Comparison of ENCODE assay signal across 28 mouse cellular contexts in the genomic region with DNA sequence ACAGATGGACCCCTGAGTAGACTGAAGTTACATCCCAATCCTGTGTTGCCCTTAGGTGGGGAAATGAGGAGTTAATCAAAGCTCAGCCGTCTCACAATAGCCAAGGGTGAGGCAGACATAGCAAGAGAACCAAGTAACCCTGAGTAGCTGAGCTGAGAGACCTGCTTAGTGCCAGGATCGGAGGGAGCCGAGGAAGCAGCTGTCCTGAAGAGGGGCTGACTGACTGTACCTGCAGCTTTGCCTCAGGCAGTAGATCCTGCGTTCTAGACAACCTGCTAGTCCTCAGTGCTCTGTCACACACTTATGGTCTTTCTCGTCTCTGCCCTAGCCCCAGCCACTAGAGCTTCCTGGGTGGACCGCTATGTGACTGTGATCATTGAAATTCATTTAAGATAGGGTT. TPM values are rescaled to one million over a fixed set of nuclear protein-coding genes. Genes with fewer than 3 reads are reported as not detected.
"Had no signal": no experiment of that assay in that cellular context is flagged by ENCODE, and none has a peak within 500 bp of the region (broad histone marks: within the 10 kb centered on the region; RNA-seq: fewer than 3 reads in every experiment).

No protein-coding gene starts in this region.

- H3K4me1 ChIP-seq: stomach, embryonic 15.5 days had no signal

- H3K27ac ChIP-seq: limb, embryonic 12.5 days; limb, embryonic 15.5 days; liver, embryonic 14.5 days; macrophage; stomach, embryonic 15.5 days had no signal

- H3K4me3 ChIP-seq: limb, embryonic 12.5 days; limb, embryonic 15.5 days; stomach, embryonic 15.5 days had no signal

- H3K27me3 ChIP-seq: limb, embryonic 12.5 days; limb, embryonic 15.5 days; stomach, embryonic 15.5 days had no signal

- H3K9me3 ChIP-seq: limb, embryonic 12.5 days; limb, embryonic 15.5 days; stomach, embryonic 15.5 days had no signal

- H3K9ac ChIP-seq: limb, embryonic 12.5 days; limb, embryonic 15.5 days; liver, embryonic 14.5 days; liver, postnatal 0 days; lung, embryonic 14.5 days; stomach, embryonic 15.5 days had no signal

- DNase-seq: kidney, adult 18-20 months; kidney, adult 9 months; kidney, postnatal 14 days; kidney, postnatal 4 days; liver, postnatal 0 days; lung, embryonic 14.5 days; midbrain, embryonic 14.5 days; right cerebral cortex, postnatal 14 days; spleen, adult 18-20 months; thymus, postnatal 25 days had no signal

RNA-seq across cellular contexts. Expression of gene Olfr90, which starts 13.1 kb away (rescaled TPM):
- total RNA-seq: layer of hippocampus, adult 8-10 months; left cerebral cortex, adult 18-20 months; left cerebral cortex, postnatal 25 days; megakaryocyte, adult 5-6 weeks; midbrain, postnatal 0 days had no signal
- polyA plus RNA-seq: intestine, embryonic 16.5 days; kidney, embryonic 16.5 days; limb, embryonic 15.5 days; liver, embryonic 11.5 days; liver, embryonic 14.5 days; liver, postnatal 0 days; lung, embryonic 14.5 days; lung, postnatal 0 days; macrophage; midbrain, embryonic 14.5 days; midbrain, postnatal 0 days; neural tube, embryonic 11.5 days; stomach, embryonic 15.5 days; thymus, postnatal 0 days had no signal

RNA-seq across cellular contexts. Expression of gene Olfr91, which starts 22.9 kb away (rescaled TPM):
- total RNA-seq: layer of hippocampus, adult 8-10 months; layer of hippocampus, postnatal 25 days; left cerebral cortex, adult 18-20 months; left cerebral cortex, postnatal 25 days; megakaryocyte, adult 5-6 weeks; midbrain, postnatal 0 days had no signal
- polyA plus RNA-seq: intestine, embryonic 16.5 days; kidney, embryonic 16.5 days; limb, embryonic 12.5 days; limb, embryonic 15.5 days; liver, embryonic 11.5 days; liver, embryonic 14.5 days; liver, postnatal 0 days; lung, embryonic 14.5 days; lung, postnatal 0 days; macrophage; midbrain, embryonic 14.5 days; midbrain, postnatal 0 days; neural tube, embryonic 11.5 days; stomach, embryonic 15.5 days; thymus, postnatal 0 days had no signal

RNA-seq across cellular contexts. Expression of gene Olfr92, which starts 44.7 kb away (rescaled TPM):
- total RNA-seq: layer of hippocampus, adult 8-10 months; layer of hippocampus, postnatal 25 days; left cerebral cortex, adult 18-20 months; left cerebral cortex, postnatal 25 days; megakaryocyte, adult 5-6 weeks; midbrain, postnatal 0 days had no signal
- polyA plus RNA-seq: intestine, embryonic 16.5 days; kidney, embryonic 16.5 days; limb, embryonic 12.5 days; limb, embryonic 15.5 days; liver, embryonic 11.5 days; liver, embryonic 14.5 days; liver, postnatal 0 days; lung, embryonic 14.5 days; lung, postnatal 0 days; macrophage; midbrain, embryonic 14.5 days; midbrain, postnatal 0 days; neural tube, embryonic 11.5 days; neural tube, embryonic 14.5 days; stomach, embryonic 15.5 days; thymus, postnatal 0 days had no signal

RNA-seq across cellular contexts. Expression of gene Mog, which starts 52.0 kb away (rescaled TPM):
- total RNA-seq: megakaryocyte, adult 5-6 weeks; midbrain, postnatal 0 days had no signal
- polyA plus RNA-seq: intestine, embryonic 16.5 days; limb, embryonic 12.5 days; limb, embryonic 15.5 days; liver, embryonic 11.5 days; liver, embryonic 14.5 days; liver, postnatal 0 days; macrophage; thymus, postnatal 0 days had no signal
